Mouse (Mus musculus) hindbrain, embryonic 16.5 days (tissue): ENCODE results near the gene Inip. TPM values are rescaled to one million over a fixed set of nuclear protein-coding genes. Genes with fewer than 3 reads are reported as not detected.
"Not testable (repeated sequence)": the region's sequence is repeated elsewhere in the genome, so short reads cannot be mapped to it uniquely, and the experiment has no call there.

Experiments used
- ATAC-seq: fragments of 200-750 bp; cut with Nextera tagmentation; 2 replicates; pipeline ENCODE4 v1.8.0; 2017; ENCODE audit warnings: moderate TSS enrichment, moderate library complexity
- H3K27ac ChIP-seq: fragments of 300-500 bp; sonication (generic); 2 replicates; pipeline ENCODE4 v1.5.1; 2014; ENCODE audit warnings: low read depth, mild to moderate bottlenecking, control low read depth, low read length, moderate library complexity
- H3K27me3 ChIP-seq: fragments of 300-500 bp; sonication (generic); replicated peaks from 2 replicates; pipeline ENCODE4 v1.6.1; 2014; ENCODE audit warnings: low read length; ENCODE audit not compliant: control insufficient read depth, insufficient read depth
- H3K36me3 ChIP-seq: fragments of 300-500 bp; sonication (generic); 2 replicates; pipeline ENCODE4 v1.6.1; 2014; ENCODE audit warnings: mild to moderate bottlenecking, low read length, moderate library complexity, mixed read lengths; ENCODE audit not compliant: control insufficient read depth, insufficient read depth
- H3K4me1 ChIP-seq: fragments of 300-500 bp; sonication (generic); 2 replicates; pipeline ENCODE4 v1.6.1; 2014; ENCODE audit warnings: low read depth, low read length; ENCODE audit not compliant: control insufficient read depth, insufficient read depth
- H3K4me2 ChIP-seq: fragments of 300-500 bp; sonication (generic); 2 replicates; pipeline ENCODE4 v1.6.1; 2014; ENCODE audit warnings: mild to moderate bottlenecking, low read length, control low read depth, moderate library complexity
- H3K4me3 ChIP-seq: fragments of 300-500 bp; sonication (generic); 2 replicates; pipeline ENCODE4 v1.5.1; 2014; ENCODE audit warnings: mild to moderate bottlenecking, low read length, control low read depth, moderate library complexity
- H3K9ac ChIP-seq: fragments of 300-500 bp; sonication (generic); 2 replicates; pipeline ENCODE4 v1.6.1; 2014; ENCODE audit warnings: low read depth, mild to moderate bottlenecking, control low read depth, low read length, moderate library complexity
- H3K9me3 ChIP-seq: fragments of 300-500 bp; sonication (generic); 2 replicates; pipeline ENCODE4 v1.6.1; 2014; ENCODE audit warnings: mild to moderate bottlenecking, low read length, moderate library complexity; ENCODE audit not compliant: control insufficient read depth
- WGBS: fragments of 180-500 bp; shearing (Covaris S2); extraction: QIAGEN DNeasy Blood & Tissue Kit; methylation state at CpG from one replicate; pipeline ENCODE4 v1.1.7; 2014; 5-methylcytosine and 5-hydroxymethylcytosine counted together
- polyA plus RNA-seq: library from polyadenylated mRNA; unstranded; fragments of >200 nt; fragmentation: Nextera tagmentation; extraction: Ambion mirVana; gene quantifications from 2 replicates; pipeline ENCODE4 v1.2.1, GENCODE M21; 2015

Gene Inip
- polyA plus RNA-seq, 1 experiment from 2014 or later = 46.7 TPM

- Histone ChIP-seq H3K4me1 (peaks cover 19% of the 10 kb centered on the region), H3K9me3 (no peaks in the 10 kb centered on the region), H3K27ac (peak within 1 kb of the TSS; percentile 84), H3K9ac (peak within 1 kb of the TSS; percentile 93), H3K27me3 (no peaks in the 10 kb centered on the region), H3K4me2 (peak within 1 kb of the TSS; percentile 87), H3K36me3 (no peaks in the 10 kb centered on the region), H3K4me3 (peak within 1 kb of the TSS; percentile 98)
- peak; percentile 93 for ATAC-seq
- WGBS = 1% methylated on average over 39 of the region's 45 CpGs
Observed at GRCm38 (mm10) chr4:59805181-59805967, 4.0 kb upstream of the Inip start, which contains the start of gene Snx30. TSS of gene Snx30 (plus strand) at chr4:59805840.

GRCm38 (mm10) chr4:59804754-59805153 lies 3.4 kb upstream of the Inip start:
- Histone ChIP-seq H3K36me3 (no peaks in the 10 kb centered on the region), H3K9me3 (no peaks in the 10 kb centered on the region), H3K27ac (no peak overlapping the region), H3K4me1 (peaks cover 19% of the 10 kb centered on the region), H3K9ac (no peak overlapping the region), H3K4me3 (peak overlapping the region; percentile 98), H3K4me2 (peak overlapping the region; percentile 87), H3K27me3 (no peaks in the 10 kb centered on the region)
- ATAC-seq = no peak
- 64% methylated on average over 1 of the region's 1 CpGs for WGBS

GRCm38 (mm10) chr4:59803358-59803757 lies 2.0 kb upstream of the Inip start:
- Histone ChIP-seq H3K4me2 (no peak overlapping the region), H3K36me3 (no peaks in the 10 kb centered on the region), H3K27me3 (no peaks in the 10 kb centered on the region), H3K4me1 (peaks cover 19% of the 10 kb centered on the region), H3K9me3 (no peaks in the 10 kb centered on the region), H3K27ac (no peak overlapping the region), H3K4me3 (no peak overlapping the region), H3K9ac (no peak overlapping the region)
- ATAC-seq = no peak
- 85% methylated on average over 5 of the region's 5 CpGs for WGBS

GRCm38 (mm10) chr4:59802792-59803191 lies 1.4 kb upstream of the Inip start:
- ATAC-seq = no peak
- WGBS = 73% methylated on average over 4 of the region's 4 CpGs
- Histone ChIP-seq H3K4me2 (no peak overlapping the region), H3K9ac (no peak overlapping the region), H3K27me3 (no peaks in the 10 kb centered on the region), H3K36me3 (no peaks in the 10 kb centered on the region), H3K27ac (no peak overlapping the region), H3K9me3 (no peaks in the 10 kb centered on the region), H3K4me1 (peaks cover 17% of the 10 kb centered on the region), H3K4me3 (no peak overlapping the region)

GRCm38 (mm10) chr4:59802107-59802506 lies 718 bp upstream of the Inip start:
- Histone ChIP-seq H3K27me3 (no peaks in the 10 kb centered on the region), H3K36me3 (no peaks in the 10 kb centered on the region), H3K9me3 (no peaks in the 10 kb centered on the region), H3K4me2 (no peak overlapping the region), H3K9ac (no peak overlapping the region), H3K27ac (no peak overlapping the region), H3K4me1 (peaks cover 10% of the 10 kb centered on the region), H3K4me3 (no peak overlapping the region)
- no peak for ATAC-seq
- 76% methylated on average over 6 of the region's 6 CpGs for WGBS

- H3K4me2 ChIP-seq = no peak overlapping the region
- peaks cover 3% of the 10 kb centered on the region for H3K4me1 ChIP-seq
- H3K36me3 ChIP-seq = no peaks in the 10 kb centered on the region
- H3K4me3 ChIP-seq = no peak overlapping the region
- WGBS = 88% methylated on average over 5 of the region's 5 CpGs
- no peak overlapping the region for H3K9ac ChIP-seq
- ATAC-seq = no peak
- no peaks in the 10 kb centered on the region for H3K9me3 ChIP-seq
- no peak overlapping the region for H3K27ac ChIP-seq
- no peaks in the 10 kb centered on the region for H3K27me3 ChIP-seq
Observed at GRCm38 (mm10) chr4:59800181-59800580, 1.2 kb downstream of the Inip start.

GRCm38 (mm10) chr4:59795788-59796455 lies 5.5 kb downstream of the Inip start:
- H3K9ac ChIP-seq = no peak overlapping the region
- H3K27ac ChIP-seq = no peak overlapping the region
- no peaks in the 10 kb centered on the region for H3K36me3 ChIP-seq
- no peaks in the 10 kb centered on the region for H3K9me3 ChIP-seq
- no peaks in the 10 kb centered on the region for H3K4me1 ChIP-seq
- ATAC-seq = no peak
- no peaks in the 10 kb centered on the region for H3K27me3 ChIP-seq
- H3K4me2 ChIP-seq = no peak overlapping the region
- no peak overlapping the region for H3K4me3 ChIP-seq
- WGBS = 82% methylated on average over 2 of the region's 2 CpGs

- H3K4me2 ChIP-seq = no peak overlapping the region
- H3K4me3 ChIP-seq = no peak overlapping the region
- no peak overlapping the region for H3K9ac ChIP-seq
- no peak overlapping the region for H3K27ac ChIP-seq
- no peak for ATAC-seq
- H3K27me3 ChIP-seq = no peaks in the 10 kb centered on the region
- H3K9me3 ChIP-seq = no peaks in the 10 kb centered on the region
- H3K4me1 ChIP-seq = no peaks in the 10 kb centered on the region
- H3K36me3 ChIP-seq = no peaks in the 10 kb centered on the region
- WGBS = 79% methylated on average over 2 of the region's 2 CpGs
Observed at GRCm38 (mm10) chr4:59794116-59794515, 7.3 kb downstream of the Inip start.

GRCm38 (mm10) chr4:59793626-59794025 lies 7.8 kb downstream of the Inip start:
- not testable (repeated sequence) for H3K27me3 ChIP-seq, ATAC-seq, H3K9ac ChIP-seq, H3K27ac ChIP-seq, H3K4me1 ChIP-seq, H3K4me3 ChIP-seq, H3K9me3 ChIP-seq, H3K36me3 ChIP-seq, H3K4me2 ChIP-seq
- 92% methylated on average over 2 of the region's 2 CpGs for WGBS
